Mouse (Mus musculus) myocyte (in vitro differentiated cells): ENCODE results near the gene Luc7l3.

Source experiments
- MYOD1 ChIP-seq, 3 experiments: IDR thresholded peaks; one replicate each; pipeline ENCODE4 v1.6.1; 2011; ENCODE audit warnings: control low read depth in 2 of 3, low read depth in 2 of 3, mild to moderate bottlenecking in 2 of 3, moderate library complexity in 1 of 3; ENCODE audit not compliant: insufficient read length in 2 of 3, control insufficient read depth in 1 of 3
- POLR2A ChIP-seq: IDR thresholded peaks from one replicate; pipeline ENCODE4 v1.6.1; 2011; ENCODE audit warnings: low read depth, mild to moderate bottlenecking, control low read depth, moderate library complexity; ENCODE audit not compliant: insufficient read length
- TCF12 ChIP-seq: IDR thresholded peaks from one replicate; pipeline ENCODE4 v1.6.1; 2011; ENCODE audit warnings: mild to moderate bottlenecking, control low read depth; ENCODE audit not compliant: poor library complexity, insufficient read depth, severe bottlenecking
- TCF3 ChIP-seq: IDR thresholded peaks from one replicate; pipeline ENCODE4 v1.6.1; 2011; ENCODE audit warnings: low read depth, control low read depth; ENCODE audit not compliant: insufficient read length

DNA sequence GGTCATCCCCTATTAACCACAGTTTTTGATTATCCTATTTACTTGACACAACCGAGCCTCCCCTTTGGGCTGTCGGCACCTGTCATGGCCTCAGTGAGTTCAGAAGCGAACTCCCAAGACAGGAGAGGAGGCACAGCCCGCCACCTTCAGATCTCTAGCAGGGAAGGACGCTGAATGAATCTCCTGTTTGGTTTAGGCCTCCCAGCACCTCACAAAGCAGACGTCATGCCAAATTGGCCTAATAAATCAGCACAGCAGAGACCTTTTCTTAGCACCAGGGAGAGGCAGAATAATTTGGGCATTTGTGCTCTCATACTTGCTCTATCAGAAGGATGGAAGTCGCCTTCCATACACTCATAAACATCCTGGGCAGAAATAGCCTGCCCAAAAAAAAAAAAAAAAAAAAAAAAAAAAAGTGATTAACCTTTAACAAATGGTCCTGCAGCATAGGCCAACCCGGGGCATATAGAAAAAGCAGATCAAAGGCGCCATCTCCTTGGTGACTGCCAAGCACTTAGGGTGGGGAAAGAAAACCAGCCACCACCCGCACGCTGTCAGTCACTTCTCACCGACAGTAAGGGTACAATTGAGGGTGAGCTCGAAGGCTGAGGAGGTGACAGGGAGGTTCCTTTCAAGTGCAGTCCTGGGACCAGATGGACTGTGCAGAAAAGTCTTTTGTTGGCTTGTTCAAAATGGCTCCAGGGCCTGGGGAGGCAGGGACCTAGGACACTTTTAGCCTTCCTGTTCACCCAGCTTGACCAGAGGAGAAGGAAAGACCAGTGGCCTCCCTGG lies 20.5 kb upstream of the Luc7l3 start:
- no peak for TF ChIP-seq POLR2A
- no peak for TF ChIP-seq TCF12
- TF ChIP-seq TCF3, result no peak
- no peak for TF ChIP-seq MYOD1 (IDR thresholded peaks at IDR 0.05; ENCODE audit: control insufficient read depth in 1 of 3, insufficient read length in 2 of 3, low read depth in 2 of 3)
